Mouse (Mus musculus) urinary bladder, postnatal 4 days (tissue): ENCODE results near the gene Krt10.

Experiments used
- DNase-seq, 2 experiments: peaks; one replicate each; pipeline ENCODE4 v3.0.0; 2021 to 2022; ENCODE audit warnings: low spot score in 2 of 2

The Krt10 gene

DNA sequence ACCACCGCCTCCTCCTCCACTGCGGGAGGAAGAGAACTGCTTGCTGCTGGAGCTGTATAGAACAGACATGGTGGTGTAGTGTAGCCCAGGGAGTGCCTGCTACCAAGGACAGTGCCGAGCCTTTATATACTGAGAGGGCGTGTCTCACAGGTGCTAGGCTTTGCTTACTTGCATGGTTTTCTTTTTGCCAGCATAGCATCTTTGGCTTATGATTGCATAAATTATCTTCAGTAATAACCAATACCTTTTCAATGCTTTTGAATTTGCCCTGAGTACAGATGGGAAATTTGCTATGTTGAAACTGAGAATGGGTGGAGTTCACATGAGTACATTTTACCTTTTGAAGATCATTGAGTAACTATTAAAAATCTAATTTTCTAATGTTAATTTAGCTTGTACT is at the start of gene Krt10:
Krt10 (minus strand) TSS at position 101 of the 400 bp plus-strand sequence.
- DNase-seq, result no peak

DNA sequence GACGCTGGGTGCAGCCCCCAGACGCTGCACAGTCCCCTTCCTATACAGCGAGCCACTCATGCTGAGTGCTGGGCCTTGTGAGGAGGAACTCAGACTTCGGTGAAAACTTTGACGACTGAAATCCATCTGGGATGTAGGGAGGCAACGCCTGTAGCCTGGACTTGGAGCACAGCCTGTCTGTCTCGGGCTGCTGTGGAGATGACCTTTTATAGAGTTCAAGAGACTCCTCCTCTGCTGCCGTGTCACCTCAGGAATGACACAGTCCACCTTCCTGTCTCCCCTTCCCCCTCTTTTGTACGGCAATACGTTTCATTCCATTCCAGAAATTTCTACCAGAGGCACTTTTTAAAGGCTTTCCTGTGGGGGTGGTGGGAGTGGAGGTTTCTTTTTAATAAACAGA is 48.8 kb upstream of the Krt10 start, which contains the start of gene Krt20:
Krt20 (minus strand) TSS at position 179 of the 400 bp plus-strand sequence.
- no peak for DNase-seq

DNA sequence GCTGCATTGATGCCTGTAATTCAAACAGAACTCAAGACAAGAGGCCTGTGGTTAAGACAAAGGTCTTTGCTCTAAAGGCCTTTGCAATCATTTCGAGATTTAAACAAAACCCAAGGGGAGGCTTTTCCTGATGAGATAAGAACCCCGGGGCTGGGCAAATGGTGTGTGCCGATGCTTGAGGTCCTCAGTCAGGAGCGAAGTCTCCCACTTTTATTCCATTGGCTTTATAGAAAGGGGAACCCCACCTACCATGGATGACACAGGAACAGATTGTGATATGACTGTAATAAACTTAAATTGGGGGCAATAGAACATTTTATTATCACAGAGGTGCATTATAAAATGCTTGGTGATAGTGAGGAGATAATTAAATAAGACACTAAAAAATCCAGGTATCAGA is 47.5 kb upstream of the Krt10 start:
- DNase-seq, result no peak

DNA sequence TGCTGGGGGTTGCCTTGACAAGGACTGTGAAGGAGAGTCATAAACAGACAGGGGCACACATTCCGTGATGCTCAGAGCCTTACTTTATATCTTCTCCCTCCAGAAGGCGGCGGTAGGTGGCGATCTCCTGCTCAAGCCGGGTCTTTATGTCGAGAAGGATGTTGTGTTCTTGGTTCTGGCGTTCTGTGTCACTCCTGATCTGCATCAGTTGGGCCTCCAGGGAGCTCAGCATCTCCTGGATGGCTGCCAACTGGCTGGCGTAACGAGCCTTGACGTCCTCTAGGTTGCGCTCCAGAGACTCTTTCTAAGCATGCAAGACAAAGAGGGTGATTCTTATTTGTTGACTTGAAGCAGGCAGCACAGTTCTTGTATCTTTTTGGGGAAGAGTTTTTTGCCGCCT is 41.5 kb upstream of the Krt10 start:
- DNase-seq, result peak in 1 of 2 experiments; percentile 25

DNA sequence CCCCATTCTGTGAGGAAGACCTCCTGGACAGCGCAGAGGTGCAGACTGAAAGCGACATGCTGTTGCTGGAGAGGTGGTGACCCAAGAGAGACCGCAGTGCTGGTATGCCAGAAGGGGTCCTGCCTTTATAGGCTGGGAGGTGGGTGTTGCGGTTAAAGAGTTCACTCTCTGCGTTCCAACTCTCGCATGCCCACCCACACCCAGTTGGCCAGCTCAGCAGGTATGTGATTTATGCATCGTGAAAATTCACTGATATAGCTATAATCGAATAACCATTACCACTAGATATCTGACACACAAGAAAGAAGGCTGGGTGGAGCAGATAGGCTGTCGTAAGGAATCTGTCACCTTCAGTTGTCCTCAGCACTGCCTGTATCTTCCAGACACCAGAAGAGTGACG is 33.0 kb upstream of the Krt10 start, which contains the start of gene Krt12:
Krt12 (minus strand) TSS at position 101 of the 400 bp plus-strand sequence.
- DNase-seq, result no peak

DNA sequence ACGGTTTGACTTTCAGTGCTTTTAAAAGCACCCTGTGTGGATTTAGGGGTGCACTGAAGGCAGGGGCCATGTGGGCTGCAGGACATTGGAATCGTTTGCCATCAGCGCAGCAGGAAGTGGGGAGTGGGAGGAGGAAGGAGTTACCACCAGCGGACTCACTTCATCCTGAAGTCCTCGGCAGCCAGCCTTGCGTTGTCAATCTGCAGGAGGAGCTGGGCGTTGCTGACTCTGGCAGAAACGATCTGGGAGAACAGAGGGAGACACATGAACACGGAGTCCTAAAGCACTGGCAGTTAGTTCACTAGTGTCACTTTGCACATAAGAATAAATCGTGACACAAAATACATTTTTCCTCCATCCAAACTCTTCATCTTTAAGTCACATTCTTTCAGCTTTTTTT is 31.4 kb upstream of the Krt10 start:
- no peak for DNase-seq

DNA sequence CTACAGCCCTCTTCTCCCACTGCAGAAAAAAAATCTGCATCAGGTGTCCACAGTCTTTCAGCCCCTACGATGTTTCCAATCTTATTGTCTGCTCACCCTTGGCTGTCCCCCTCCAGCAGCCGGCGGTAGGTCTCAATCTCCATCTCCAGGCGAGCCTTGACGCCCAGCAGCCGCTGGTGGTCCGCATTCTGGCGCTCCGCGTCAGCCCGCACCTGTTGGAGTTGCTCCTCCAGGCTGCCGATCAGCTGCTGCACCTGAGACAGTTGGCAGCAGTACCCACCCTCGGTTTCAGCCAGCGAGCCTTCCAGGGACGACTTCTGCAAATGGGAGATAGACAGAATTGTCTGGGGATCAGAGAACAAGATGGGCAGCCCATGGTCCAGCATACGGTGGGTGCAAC is 28.7 kb upstream of the Krt10 start:
- no peak for DNase-seq

DNA sequence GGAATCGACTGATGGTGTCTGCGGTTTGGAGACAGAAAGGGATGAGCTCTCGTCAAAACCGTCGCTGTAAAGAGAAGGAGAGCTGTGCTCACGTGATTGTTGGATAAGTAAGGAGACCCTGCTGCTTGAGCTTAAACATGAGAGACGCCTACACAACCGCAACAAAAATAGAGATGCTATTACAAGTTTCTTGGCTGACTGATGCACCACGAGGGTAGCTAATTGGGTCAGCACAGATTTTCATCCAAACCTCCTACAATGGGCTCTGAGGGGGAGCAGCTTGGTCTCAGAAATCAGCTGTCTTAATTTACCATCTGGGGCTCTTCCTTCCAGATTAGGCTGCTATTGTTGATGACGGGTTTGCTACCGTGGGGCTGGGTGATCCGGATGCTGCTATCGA is 27.7 kb upstream of the Krt10 start:
- no peak for DNase-seq

DNA sequence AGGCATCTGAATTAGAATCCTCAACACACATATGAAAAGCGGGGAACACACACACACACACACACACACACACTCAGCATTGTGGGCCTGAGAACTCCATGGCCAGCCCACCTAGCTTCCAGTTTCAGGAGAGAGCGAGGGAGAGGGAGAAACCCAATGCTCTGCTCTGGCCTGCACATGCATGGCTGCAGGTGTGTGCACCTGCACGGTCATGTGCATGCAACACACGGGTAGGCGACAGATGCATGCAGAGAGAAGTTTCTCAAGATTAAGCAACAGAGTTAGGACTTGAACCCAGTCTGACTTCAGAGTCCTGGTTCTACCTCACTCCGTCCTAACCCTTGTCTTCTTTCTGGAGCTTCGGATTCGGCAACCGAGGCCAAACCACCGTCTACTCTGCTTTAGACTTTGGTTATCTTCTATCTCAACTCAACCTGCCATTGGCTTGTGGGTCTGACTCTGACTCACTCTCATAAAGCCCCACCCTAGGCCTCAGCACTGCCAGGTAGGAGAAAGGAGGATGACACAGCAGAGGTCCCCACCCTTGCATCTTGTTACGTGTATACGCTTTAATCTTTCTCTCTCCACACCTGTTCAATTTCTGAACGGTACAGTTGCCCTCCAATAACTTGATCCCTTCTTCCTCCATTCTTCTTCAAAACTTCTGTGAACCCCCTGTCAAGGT is 25.4 kb upstream of the Krt10 start:
- DNase-seq, result no peak

DNA sequence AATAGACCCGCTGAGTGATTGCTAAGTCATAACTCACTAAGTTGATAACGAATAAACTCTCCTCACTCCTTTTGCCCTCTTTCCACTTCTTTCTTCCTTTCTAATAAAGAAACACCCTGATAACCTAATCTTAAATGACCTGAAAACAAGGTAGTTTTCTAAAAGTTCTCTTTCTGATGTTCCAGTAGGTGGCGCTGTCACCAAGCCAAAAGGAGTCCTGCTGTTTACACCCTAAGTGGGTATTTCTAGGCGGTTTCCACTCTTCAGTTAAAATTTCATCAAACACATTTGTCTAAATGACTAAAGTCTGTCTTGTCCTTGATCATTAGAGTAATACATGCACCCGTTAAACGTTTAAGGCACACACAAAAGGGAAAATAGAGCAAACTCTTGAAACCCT is 24.1 kb upstream of the Krt10 start:
- DNase-seq, result no peak

DNA sequence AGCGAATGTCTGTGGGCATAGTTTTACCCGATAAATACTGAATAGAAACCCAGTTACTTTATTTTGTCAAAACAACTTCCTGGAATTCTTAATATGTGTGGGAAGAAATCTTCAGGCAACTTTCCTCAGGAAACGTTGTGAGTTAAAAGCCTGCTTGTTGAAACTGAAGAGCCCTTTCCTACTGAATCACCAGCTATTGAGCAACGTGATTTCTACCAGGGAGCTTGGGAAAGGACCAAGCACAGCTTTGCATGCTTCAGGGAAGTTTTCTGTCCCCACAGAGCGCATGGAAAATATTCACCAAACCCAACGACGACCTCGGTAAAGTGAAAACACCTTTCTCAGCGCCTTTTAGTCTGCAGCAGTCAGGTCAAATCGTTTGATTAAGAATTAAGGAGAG is 17.0 kb upstream of the Krt10 start:
- DNase-seq, result no peak

DNA sequence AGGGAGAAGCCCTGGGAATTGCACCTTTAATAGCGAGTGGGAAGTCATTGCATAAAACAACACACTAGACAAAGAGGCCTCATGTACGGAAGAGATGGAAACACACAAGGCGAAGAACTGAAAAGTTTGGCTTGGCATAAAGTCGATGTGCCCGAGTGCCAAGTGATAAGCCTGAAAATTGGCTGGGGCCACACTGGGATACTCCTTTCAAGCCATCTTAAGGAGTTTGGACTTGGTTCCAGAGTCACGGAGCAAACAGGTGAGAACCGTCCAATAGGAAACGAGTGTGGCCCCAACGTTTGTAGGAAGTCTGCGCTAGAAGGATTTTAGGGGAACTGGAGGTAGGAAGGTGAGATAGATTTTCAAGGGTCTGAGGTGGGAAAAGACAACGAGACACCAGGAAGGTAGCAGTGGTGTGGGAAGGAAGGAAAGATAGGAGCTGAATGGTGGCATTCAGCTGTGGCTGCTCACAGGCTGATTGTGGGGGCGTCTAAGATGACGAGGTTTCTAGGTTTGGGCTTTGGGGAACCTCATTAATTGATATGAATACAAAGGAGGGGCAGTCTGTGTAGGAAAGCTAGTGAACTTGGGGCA is 10.9 kb upstream of the Krt10 start:
- no peak for DNase-seq

DNA sequence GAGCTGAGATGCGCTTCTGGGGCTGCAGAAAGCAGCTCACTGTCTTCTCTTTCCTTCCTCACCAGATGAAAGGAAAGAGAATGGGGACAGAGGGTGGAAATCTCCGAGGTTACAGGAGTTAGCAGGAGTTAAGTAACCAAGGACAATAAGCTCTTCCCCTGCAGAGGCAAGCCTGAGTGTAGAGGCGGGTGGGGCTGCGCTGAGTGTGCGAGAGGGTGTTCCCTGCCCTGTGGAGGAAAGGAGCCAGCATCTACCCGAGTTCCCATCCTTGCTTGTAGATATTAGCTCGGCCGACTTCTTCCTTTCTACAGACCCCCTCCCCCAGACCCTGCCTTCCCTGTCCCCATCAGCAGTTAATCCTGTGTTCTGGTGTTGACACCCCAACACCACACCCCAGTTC is 9.7 kb upstream of the Krt10 start:
- DNase-seq, result no peak

DNA sequence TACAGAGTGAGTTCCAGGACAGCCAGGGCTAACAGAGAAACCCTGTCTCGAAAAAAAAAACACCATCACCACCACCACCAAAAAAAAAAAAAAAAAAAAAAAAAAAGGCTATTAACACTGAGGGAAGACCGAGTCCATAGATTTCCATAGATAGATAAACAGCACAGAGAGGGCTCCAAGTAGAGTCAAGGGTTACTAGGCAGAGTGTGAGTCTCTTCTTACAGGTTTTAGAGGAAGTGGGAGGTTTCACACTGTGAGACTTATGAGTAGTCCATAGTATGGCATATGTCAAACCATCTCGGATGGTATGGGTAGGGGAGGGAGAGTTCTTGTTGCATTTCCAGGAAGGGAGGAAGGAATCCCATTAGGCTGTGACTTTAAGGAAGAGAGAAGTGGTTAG is 8.9 kb upstream of the Krt10 start:
- DNase-seq, result no peak

DNA sequence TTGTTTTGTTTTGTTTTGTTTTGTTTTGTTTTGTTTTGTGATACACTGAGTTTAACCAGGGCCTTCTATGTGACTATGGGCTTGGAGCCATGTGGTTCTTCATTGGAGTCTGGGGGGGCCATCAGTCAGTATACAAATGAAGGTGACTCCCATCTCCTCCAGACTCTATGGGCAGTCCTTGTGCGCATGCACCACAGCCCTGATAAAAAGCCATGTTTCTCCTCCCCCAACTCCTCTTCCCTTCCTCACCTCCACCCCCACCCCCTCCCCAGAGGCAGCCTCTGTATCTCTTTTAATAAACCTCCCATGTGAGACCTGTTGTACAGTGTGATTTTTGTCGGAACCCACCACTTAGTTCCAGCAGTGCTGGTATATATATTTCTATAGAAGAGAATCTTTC is 7.5 kb upstream of the Krt10 start:
- DNase-seq, result no peak

DNA sequence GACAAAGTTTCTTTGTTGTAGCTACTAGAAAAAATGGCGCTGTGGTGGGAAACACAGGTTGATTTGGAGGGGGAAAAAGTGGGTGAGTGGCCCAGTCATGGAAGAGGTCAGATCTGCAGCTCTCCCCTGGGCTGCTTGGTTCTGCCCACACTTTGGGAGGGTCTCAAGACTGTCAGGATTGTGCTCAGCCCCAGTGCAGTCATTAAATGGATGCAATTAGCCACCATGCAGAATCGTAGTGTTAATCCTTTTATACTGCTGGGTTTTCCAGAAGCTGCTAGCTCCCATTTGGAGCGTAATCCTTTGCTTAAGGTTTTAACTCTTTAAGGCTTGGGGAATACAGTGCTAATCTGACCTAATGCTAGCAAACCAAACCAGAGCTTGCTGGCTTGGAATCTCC is 6.9 kb upstream of the Krt10 start:
- DNase-seq, result no peak

DNA sequence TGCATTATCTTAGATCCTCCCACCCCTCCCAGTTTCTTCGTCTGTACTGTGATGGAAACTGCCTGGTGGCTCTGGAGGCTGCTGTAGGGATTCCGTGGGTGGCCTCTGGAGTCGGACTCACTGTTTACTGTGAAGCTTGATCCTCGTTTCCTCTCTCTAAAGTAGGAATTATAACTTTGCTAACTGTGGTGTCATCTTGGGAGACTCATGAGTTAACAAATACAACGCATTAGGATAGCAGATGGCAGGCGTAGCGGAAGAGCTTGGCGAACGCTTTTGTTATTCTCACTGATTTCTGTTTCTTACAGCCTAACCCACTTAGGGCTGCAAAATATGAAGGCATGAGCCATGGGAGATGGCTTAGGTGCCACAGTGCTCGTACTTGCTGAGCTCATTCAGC is 3.3 kb upstream of the Krt10 start:
- no peak for DNase-seq

DNA sequence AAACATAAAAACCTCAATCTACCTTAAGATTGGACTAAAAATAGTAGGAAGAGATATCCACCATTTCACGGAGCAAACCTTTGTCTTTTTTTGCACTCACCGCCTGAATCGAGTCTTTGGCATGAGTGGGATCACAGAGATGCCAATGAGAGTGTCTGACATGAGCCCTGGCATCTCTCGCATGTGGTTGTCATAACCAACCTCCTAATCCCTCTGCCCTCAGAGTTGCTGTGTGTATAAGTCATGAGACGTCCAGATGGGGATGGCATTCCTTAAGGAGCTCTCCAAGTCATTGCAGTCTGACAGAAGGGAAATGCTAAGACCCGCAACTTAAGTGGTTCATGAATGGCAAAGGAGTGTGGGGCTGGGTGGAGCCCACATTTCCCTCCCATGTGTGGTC is 2.2 kb upstream of the Krt10 start:
- DNase-seq, result no peak

DNA sequence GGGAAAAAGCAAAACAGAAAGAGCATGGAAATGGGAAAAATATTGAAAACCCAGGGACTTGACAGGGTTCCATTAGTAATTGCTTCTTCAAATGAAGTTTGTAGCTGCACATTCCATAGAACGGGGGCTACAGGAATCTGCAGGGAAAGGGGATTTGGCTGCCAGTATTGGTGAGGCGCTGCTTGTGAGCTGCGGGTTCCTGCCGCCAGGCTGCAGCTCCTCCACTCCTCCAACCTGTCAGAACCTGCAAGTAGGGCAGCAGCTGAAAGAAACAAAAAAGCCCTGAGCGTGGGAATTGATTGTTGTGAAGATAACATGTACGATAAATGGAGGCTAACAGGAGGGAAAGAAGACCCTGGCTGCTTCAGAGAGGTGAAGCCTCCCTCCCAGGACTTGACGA is 1.7 kb upstream of the Krt10 start:
- DNase-seq, result no peak

DNA sequence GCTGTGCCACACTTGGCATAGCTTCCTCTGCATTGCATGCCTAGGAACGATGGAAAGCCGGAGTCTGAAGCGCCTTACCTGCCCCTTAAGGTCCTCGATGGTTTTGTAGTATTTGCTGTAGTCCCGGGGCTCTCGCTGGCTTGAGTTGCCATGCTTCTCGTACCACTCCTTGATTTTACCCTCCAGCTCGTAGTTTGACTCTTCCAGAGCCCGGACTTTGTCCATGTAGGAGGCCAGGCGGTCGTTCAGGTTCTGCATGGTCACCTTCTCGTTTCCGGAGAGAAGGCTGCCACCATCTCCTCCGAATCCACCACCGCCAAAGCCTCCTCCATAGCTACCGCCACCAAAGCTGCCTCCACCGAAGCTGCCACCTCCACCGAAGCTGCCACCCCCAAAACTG is 503 bp downstream of the Krt10 start:
- no peak for DNase-seq

DNA sequence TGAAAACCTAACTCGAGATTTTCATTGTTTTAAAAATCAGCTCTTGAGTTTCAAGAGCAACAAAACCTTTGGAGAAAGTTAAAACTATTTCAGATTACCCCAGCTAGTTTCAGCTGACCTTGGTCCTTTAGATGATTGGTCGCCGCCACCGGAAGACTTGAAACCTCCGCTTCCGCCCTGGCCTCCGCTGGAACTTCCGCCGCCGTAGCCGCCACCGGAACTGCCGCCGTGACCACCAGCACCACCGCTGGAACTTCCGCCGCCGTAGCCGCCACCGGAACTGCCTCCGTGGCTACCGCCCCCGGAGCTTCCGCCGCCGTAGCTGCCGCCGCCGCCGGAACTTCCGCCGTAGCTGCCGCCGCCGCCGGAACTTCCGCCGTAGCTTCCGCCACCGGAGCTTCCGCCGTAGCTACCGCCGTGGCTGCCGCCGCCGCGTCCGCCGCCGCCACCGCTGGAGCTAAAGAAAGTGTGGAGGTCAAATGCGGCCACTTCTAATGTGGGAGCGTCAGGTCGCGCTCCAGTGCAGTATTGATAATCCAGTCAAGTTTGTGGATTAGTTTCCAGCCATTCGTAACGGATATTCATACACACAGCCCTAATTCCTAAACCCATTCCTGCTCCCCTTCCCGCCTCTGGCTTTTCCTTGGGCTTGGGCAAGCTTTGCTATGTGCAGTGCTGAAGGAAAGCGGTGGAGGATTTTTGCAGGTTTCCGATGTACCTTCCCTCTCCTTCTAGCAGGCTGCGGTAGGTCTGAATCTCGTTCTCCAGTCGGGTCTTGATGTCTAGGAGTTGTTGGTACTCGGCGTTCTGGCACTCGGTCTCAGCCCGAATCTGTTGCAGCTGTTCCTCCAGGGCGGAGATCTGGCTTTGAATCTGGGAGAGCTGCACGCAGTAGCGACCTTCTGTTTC is 3.1 kb downstream of the Krt10 start:
- peak; percentile 86 to 87 for DNase-seq

DNA sequence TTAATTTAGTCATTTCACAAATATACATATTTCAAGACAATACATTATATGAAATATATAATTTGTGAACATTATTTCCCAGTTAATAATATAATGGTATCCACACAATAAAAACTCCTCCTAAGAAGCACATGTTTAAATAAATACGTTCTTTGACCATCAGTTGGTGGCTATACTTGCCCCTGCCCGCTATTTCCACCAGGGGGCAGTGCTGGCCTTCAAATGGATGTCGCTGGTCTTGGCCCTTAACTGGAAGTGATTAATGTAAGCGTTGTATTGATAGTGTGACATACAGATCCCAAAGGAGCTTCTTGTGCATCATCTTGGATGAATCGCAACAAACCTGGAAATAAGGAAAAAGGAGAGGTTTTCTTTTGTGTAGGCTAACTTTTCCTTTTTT is 9.6 kb downstream of the Krt10 start:
- peak; percentile 54 to 80 for DNase-seq

DNA sequence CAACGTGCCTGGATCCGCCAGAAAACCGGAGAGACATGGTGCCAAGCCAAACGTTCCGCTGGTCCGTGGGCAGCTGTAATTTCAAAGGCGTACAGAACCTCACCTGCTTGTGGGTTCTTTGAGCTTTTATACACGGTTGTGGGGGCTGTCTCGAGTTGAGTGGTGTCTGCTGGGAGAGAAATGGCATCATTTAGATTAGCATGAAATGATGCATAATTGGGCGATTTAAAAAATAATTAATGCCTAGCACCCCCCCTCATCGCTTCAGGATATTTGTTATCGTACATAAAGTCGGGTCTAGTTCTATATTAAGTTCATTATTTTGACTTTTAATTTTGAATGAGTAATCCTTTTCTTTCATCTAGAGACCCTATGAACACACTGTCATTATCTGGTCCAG is 14.4 kb downstream of the Krt10 start, which contains the start of gene Krt28:
Krt28 (minus strand) TSS at position 101 of the 400 bp plus-strand sequence.
- no peak for DNase-seq
